Comparison of ENCODE assay signal across 13 mouse cellular contexts in genomic region chr6:57711726-57712125, GRCm38 (mm10). TPM values are rescaled to one million over a fixed set of nuclear protein-coding genes. Genes with fewer than 3 reads are reported as not detected.
DNase-seq lines count a peak whose midpoint lies in the region; ATAC-seq and TF ChIP-seq lines count a peak whose summit lies in the region.
"Had no signal": no experiment of that assay in that cellular context is flagged by ENCODE, and none has a peak within 500 bp of the region (broad histone marks: within the 10 kb centered on the region; RNA-seq: fewer than 3 reads in every experiment).

No protein-coding gene starts in this region.

- 39% methylated on average over 1 of the region's 1 CpGs for whole genome bisulfite sequencing in forebrain, embryonic 13.5 days
- 35% methylated on average over 1 of the region's 1 CpGs for WGBS in forebrain, embryonic 12.5 days
- 14% methylated on average over 1 of the region's 1 CpGs for WGBS in lung, postnatal 0 days
- 12% methylated on average over 1 of the region's 1 CpGs for WGBS in stomach, embryonic 14.5 days

- intact Hi-C loops in left cerebral cortex, postnatal 36 days (cut with DNase I): no loop called here

- peaks cover 11% of the 10 kb centered on the region for H3K36me3 ChIP-seq in forebrain, embryonic 13.5 days (ENCODE audit: poor library complexity, severe bottlenecking)
- H3K36me3 ChIP-seq in forebrain, embryonic 12.5 days (replicated peaks): no peaks in the 10 kb centered on the region
- H3K36me3 ChIP-seq in lung, postnatal 0 days (ENCODE audit: insufficient read depth, low read length): no peaks in the 10 kb centered on the region
- H3K36me3 ChIP-seq in stomach, embryonic 14.5 days (ENCODE audit: control insufficient read depth, insufficient read depth, low read length): peaks cover 2% of the 10 kb centered on the region; the same call in 1 of the 2 replicates

- DNase-seq in lung, postnatal 0 days (ENCODE audit: low spot score): peak; percentile 11
- no peak for DNase-seq in lung, postnatal 25 days (ENCODE audit: low spot score)
- no peak for DNase-seq in thymus, postnatal 10 days (ENCODE audit: low spot score in 2 of 2)
- no peak for DNase-seq in left cerebral cortex, postnatal 36 days (ENCODE audit: low spot score in 2 of 2)
- DNase-seq: cerebellum, postnatal 14 days; midbrain, embryonic 14.5 days; thymus, adult 2 months had no signal

- no peak overlapping the region for H3K4me2 ChIP-seq in forebrain, embryonic 13.5 days
- H3K4me2 ChIP-seq in forebrain, embryonic 12.5 days: no peak overlapping the region
- no peak overlapping the region for H3K4me2 ChIP-seq in lung, postnatal 0 days (replicated peaks; ENCODE audit: low read depth, low read length)
- no peak overlapping the region for H3K4me2 ChIP-seq in stomach, embryonic 14.5 days (replicated peaks; ENCODE audit: low read depth, low read length)
- H3K4me2 ChIP-seq: heart, embryonic 15.5 days; neural tube, embryonic 15.5 days had no signal

- H3K27ac ChIP-seq in forebrain, embryonic 13.5 days: no peak overlapping the region
- H3K27ac ChIP-seq in forebrain, embryonic 12.5 days: no peak overlapping the region
- no peak overlapping the region for H3K27ac ChIP-seq in lung, postnatal 0 days (ENCODE audit: low read length)
- no peak overlapping the region for H3K27ac ChIP-seq in stomach, embryonic 14.5 days (ENCODE audit: low read length)
- H3K27ac ChIP-seq: heart, embryonic 15.5 days; neural tube, embryonic 15.5 days had no signal

- H3K4me1 ChIP-seq in forebrain, embryonic 13.5 days: no peaks in the 10 kb centered on the region
- no peaks in the 10 kb centered on the region for H3K4me1 ChIP-seq in forebrain, embryonic 12.5 days
- H3K4me1 ChIP-seq in lung, postnatal 0 days (ENCODE audit: insufficient read depth, low read depth, low read length): no peaks in the 10 kb centered on the region
- H3K4me1 ChIP-seq in stomach, embryonic 14.5 days (ENCODE audit: control insufficient read depth, insufficient read depth, low read length): no peaks in the 10 kb centered on the region
- H3K4me1 ChIP-seq: heart, embryonic 15.5 days had no signal

- TF ChIP-seq EP300 in lung, postnatal 0 days (IDR thresholded peaks at IDR 0.05): no peak

- no peak overlapping the region for H3K4me3 ChIP-seq in forebrain, embryonic 13.5 days
- H3K4me3 ChIP-seq in forebrain, embryonic 12.5 days (replicated peaks): no peak overlapping the region
- no peak overlapping the region for H3K4me3 ChIP-seq in lung, postnatal 0 days (ENCODE audit: low read depth, low read length)
- H3K4me3 ChIP-seq in stomach, embryonic 14.5 days (ENCODE audit: low read depth, low read length): no peak overlapping the region
- H3K4me3 ChIP-seq: heart, embryonic 15.5 days; neural tube, embryonic 15.5 days had no signal

- no peaks in the 10 kb centered on the region for H3K9me3 ChIP-seq in forebrain, embryonic 13.5 days (replicated peaks)
- 0 out of 2 replicates have a peak, but pooled peaks cover 4% of the 10 kb centered on the region for H3K9me3 ChIP-seq in forebrain, embryonic 12.5 days
- no peaks in the 10 kb centered on the region for H3K9me3 ChIP-seq in lung, postnatal 0 days (ENCODE audit: low read length)
- no peaks in the 10 kb centered on the region for H3K9me3 ChIP-seq in stomach, embryonic 14.5 days (ENCODE audit: control insufficient read depth, low read depth, low read length)
- H3K9me3 ChIP-seq: heart, embryonic 15.5 days; neural tube, embryonic 15.5 days had no signal

- 0 out of 2 replicates have a peak, but pooled peaks have one; percentile 8 for ATAC-seq in forebrain, embryonic 13.5 days
- no peak for ATAC-seq in forebrain, embryonic 12.5 days (ENCODE audit: low FRiP score)
- peak; percentile 33; the same call in 1 of the 2 replicates for ATAC-seq in lung, postnatal 0 days
- peak; percentile 46 for ATAC-seq in inflammation-experienced regulatory T-cells, adult 6 months
- ATAC-seq in stomach, embryonic 14.5 days (ENCODE audit: insufficient number of reproducible peaks, insufficient read depth, low FRiP score, low read depth): 0 out of 2 replicates have a peak, but pooled peaks have one; percentile 37

- no peak overlapping the region for H3K9ac ChIP-seq in forebrain, embryonic 13.5 days
- no peak overlapping the region for H3K9ac ChIP-seq in forebrain, embryonic 12.5 days
- H3K9ac ChIP-seq in lung, postnatal 0 days (replicated peaks; ENCODE audit: low read depth): no peak overlapping the region
- H3K9ac ChIP-seq in stomach, embryonic 14.5 days (replicated peaks; ENCODE audit: low read depth, low read length): no peak overlapping the region
- H3K9ac ChIP-seq: heart, embryonic 15.5 days; neural tube, embryonic 15.5 days had no signal

- H3K27me3 ChIP-seq in forebrain, embryonic 13.5 days: no peaks in the 10 kb centered on the region
- no peaks in the 10 kb centered on the region for H3K27me3 ChIP-seq in forebrain, embryonic 12.5 days
- H3K27me3 ChIP-seq in lung, postnatal 0 days (replicated peaks; ENCODE audit: insufficient read depth, low read length): no peaks in the 10 kb centered on the region
- H3K27me3 ChIP-seq in stomach, embryonic 14.5 days (ENCODE audit: control insufficient read depth, insufficient read depth, low read length): no peaks in the 10 kb centered on the region
- H3K27me3 ChIP-seq: heart, embryonic 15.5 days; neural tube, embryonic 15.5 days had no signal

- peak; percentile 36 for TF ChIP-seq CTCF in lung, postnatal 0 days (IDR thresholded peaks at IDR 0.05)

RNA-seq across cellular contexts. Expression of gene Lancl2, which starts 9.4 kb away (rescaled TPM):
- polyA plus RNA-seq in forebrain, embryonic 13.5 days (2015; fragmentation: Nextera tagmentation; extraction: Ambion mirVana): 56.3 and 68.6 TPM in 2 replicates
- polyA plus RNA-seq in forebrain, embryonic 12.5 days (2016; fragmentation: Nextera tagmentation; extraction: Ambion mirVana): 59.9 and 60.5 TPM in 2 replicates
- polyA plus RNA-seq in lung, postnatal 0 days (2015; fragmentation: Nextera tagmentation; extraction: Ambion mirVana): 10.5 and 10.6 TPM in 2 replicates
- polyA plus RNA-seq in inflammation-experienced regulatory T-cells, adult 6 months (2017; shearing (Covaris generic)): 1 to 10 TPM; 2.5 to 7.6 (median 2.9) TPM
- polyA plus RNA-seq in stomach, embryonic 14.5 days (2014; fragmentation: Nextera tagmentation; extraction: Ambion mirVana): 27.5 and 27.6 TPM in 2 replicates
- total RNA-seq in left cerebral cortex, postnatal 36 days (2021): 100 to 1,000 TPM; 114 to 127 TPM

RNA-seq across cellular contexts. Expression of gene Pyurf, which starts 19.8 kb away (rescaled TPM):
- polyA plus RNA-seq in forebrain, embryonic 13.5 days (2015; fragmentation: Nextera tagmentation; extraction: Ambion mirVana): 10.9 and 11.7 TPM in 2 replicates
- polyA plus RNA-seq in forebrain, embryonic 12.5 days (2016; fragmentation: Nextera tagmentation; extraction: Ambion mirVana): 11.8 and 14.2 TPM in 2 replicates
- 11.3 and 11.5 TPM in 2 replicates for polyA plus RNA-seq in lung, postnatal 0 days (2015; fragmentation: Nextera tagmentation; extraction: Ambion mirVana)
- polyA plus RNA-seq in inflammation-experienced regulatory T-cells, adult 6 months (2017; shearing (Covaris generic)): 1 to 10 TPM; 3.2 to 4.5 (median 3.7) TPM
- 20.9 and 23.6 TPM in 2 replicates for polyA plus RNA-seq in stomach, embryonic 14.5 days (2014; fragmentation: Nextera tagmentation; extraction: Ambion mirVana)
- 1 to 10 TPM; 8.9 to 9.2 TPM for total RNA-seq in left cerebral cortex, postnatal 36 days (2021)
